Mouse (Mus musculus) stomach, postnatal 0 days (tissue): ENCODE results near the gene Bspry. TPM values are rescaled to one million over a fixed set of nuclear protein-coding genes. Genes with fewer than 3 reads are reported as not detected.

Experiments
- ATAC-seq: fragments of 200-750 bp; cut with Nextera tagmentation; 2 replicates; pipeline ENCODE4 v1.8.0; 2017; ENCODE audit not compliant: low FRiP score, low TSS enrichment
- DNase-seq: peaks from one replicate; pipeline ENCODE4 v3.0.0-alpha.2; 2016; ENCODE audit warnings: low spot score
- H3K27ac ChIP-seq: fragments of 300-500 bp; sonication (generic); replicated peaks from 2 replicates; pipeline ENCODE4 v1.5.1; 2014; ENCODE audit warnings: mild to moderate bottlenecking, control low read depth
- H3K27me3 ChIP-seq: fragments of 300-500 bp; sonication (generic); 2 replicates; pipeline ENCODE4 v1.6.1; 2014; ENCODE audit warnings: low read length; ENCODE audit not compliant: control insufficient read depth, insufficient read depth
- H3K36me3 ChIP-seq: fragments of 300-500 bp; sonication (generic); 2 replicates; pipeline ENCODE4 v1.6.1; 2014; ENCODE audit warnings: low read length, mixed read lengths; ENCODE audit not compliant: control insufficient read depth, insufficient read depth
- H3K4me1 ChIP-seq: fragments of 300-500 bp; sonication (generic); replicated peaks from 2 replicates; pipeline ENCODE4 v1.6.1; 2014; ENCODE audit warnings: antibody characterized with exemption; ENCODE audit not compliant: control insufficient read depth, insufficient read depth
- H3K4me2 ChIP-seq: fragments of 300-500 bp; sonication (generic); replicated peaks from 2 replicates; pipeline ENCODE4 v1.6.1; 2014; ENCODE audit warnings: low read depth, mild to moderate bottlenecking, control low read depth, moderate library complexity
- H3K4me3 ChIP-seq: fragments of 300-500 bp; sonication (generic); 2 replicates; pipeline ENCODE4 v1.5.1; 2014; ENCODE audit warnings: low read depth, low read length, control low read depth
- H3K9ac ChIP-seq: fragments of 300-500 bp; sonication (generic); 2 replicates; pipeline ENCODE4 v1.6.1; 2014; ENCODE audit warnings: mild to moderate bottlenecking, low read length, control low read depth, mixed read lengths
- H3K9me3 ChIP-seq: fragments of 300-500 bp; sonication (generic); 2 replicates; pipeline ENCODE4 v1.6.1; 2016; ENCODE audit warnings: low read length; ENCODE audit not compliant: control insufficient read depth
- CTCF ChIP-seq: IDR thresholded peaks from 2 replicates; pipeline ENCODE4 v1.5.1; 2016; ENCODE audit warnings: antibody characterized with exemption, low read depth, mild to moderate bottlenecking, moderate library complexity
- EP300 ChIP-seq: optimal IDR thresholded peaks from 2 replicates; pipeline ENCODE3; 2016; ENCODE audit warnings: antibody characterized with exemption
- WGBS: fragments of 180-500 bp; shearing (Covaris S2); extraction: QIAGEN DNeasy Blood & Tissue Kit; methylation state at CpG from one replicate; pipeline ENCODE4 v1.1.7; 2014; 5-methylcytosine and 5-hydroxymethylcytosine counted together
- polyA plus RNA-seq: library from polyadenylated mRNA; unstranded; fragments of >200 nt; fragmentation: Nextera tagmentation; extraction: Ambion mirVana; gene quantifications from 2 replicates; pipeline ENCODE4 v1.2.1, GENCODE M21; 2015

The Bspry gene
- polyA plus RNA-seq, 1 experiment from 2014 or later, result 32.5 TPM

- Histone ChIP-seq H3K4me1 (no peaks in the 10 kb centered on the region), H3K9ac (no peak overlapping the region), H3K9me3 (no peaks in the 10 kb centered on the region), H3K27ac (no peak overlapping the region), H3K27me3 (no peaks in the 10 kb centered on the region), H3K4me3 (no peak overlapping the region), H3K4me2 (no peak overlapping the region), H3K36me3 (no peaks in the 10 kb centered on the region)
- ATAC-seq (no peak), DNase-seq (no peak)
- WGBS, result 88% methylated on average over 8 of the region's 8 CpGs
- TF ChIP-seq CTCF, result no peak
- no peak for TF ChIP-seq EP300
Measured at GRCm38 (mm10) chr4:62460348-62460747, 19.5 kb upstream of the Bspry start.

- Histone ChIP-seq H3K4me2 (no peak overlapping the region), H3K27me3 (no peaks in the 10 kb centered on the region), H3K4me1 (no peaks in the 10 kb centered on the region), H3K27ac (no peak overlapping the region), H3K9me3 (no peaks in the 10 kb centered on the region), H3K4me3 (no peak overlapping the region), H3K36me3 (no peaks in the 10 kb centered on the region), H3K9ac (no peak overlapping the region)
- no peak for DNase-seq
- TF ChIP-seq CTCF (no peak), EP300 (no peak)
- no peak for ATAC-seq
- WGBS, result 89% methylated on average over 2 of the region's 2 CpGs
Measured at GRCm38 (mm10) chr4:62463124-62463523, 16.7 kb upstream of the Bspry start.

GRCm38 (mm10) chr4:62468158-62468557, 11.7 kb upstream of the Bspry start:
- TF ChIP-seq EP300 (no peak), CTCF (peak; percentile 49)
- Histone ChIP-seq H3K36me3 (no peaks in the 10 kb centered on the region), H3K9ac (no peak overlapping the region), H3K27ac (no peak overlapping the region), H3K4me3 (no peak overlapping the region), H3K9me3 (no peaks in the 10 kb centered on the region), H3K27me3 (no peaks in the 10 kb centered on the region), H3K4me2 (no peak overlapping the region), H3K4me1 (no peaks in the 10 kb centered on the region)
- DNase-seq, result no peak
- 94% methylated on average over 1 of the region's 1 CpGs for WGBS
- ATAC-seq, result no peak

GRCm38 (mm10) chr4:62470598-62471051, 9.2 kb upstream of the Bspry start, which contains the start of gene Wdr31:
Gene Wdr31 (minus strand): TSS chr4:62470896.
- Histone ChIP-seq H3K4me2 (peak within 1 kb of the TSS; percentile 77), H3K9ac (peak within 1 kb of the TSS; percentile 62), H3K4me3 (peak within 1 kb of the TSS; percentile 59), H3K4me1 (no peaks in the 10 kb centered on the region), H3K27me3 (no peaks in the 10 kb centered on the region), H3K9me3 (no peaks in the 10 kb centered on the region), H3K36me3 (no peaks in the 10 kb centered on the region), H3K27ac (no peak within 1 kb of the TSS)
- WGBS, result under 1% methylated on average over 30 of the region's 30 CpGs
- ATAC-seq (peak; percentile 94), DNase-seq (peak; percentile 88)
- TF ChIP-seq EP300 (no peak), CTCF (no peak)

GRCm38 (mm10) chr4:62472071-62472470, 7.8 kb upstream of the Bspry start:
- Histone ChIP-seq H3K4me2 (no peak overlapping the region), H3K9me3 (no peaks in the 10 kb centered on the region), H3K9ac (no peak overlapping the region), H3K4me3 (no peak overlapping the region), H3K36me3 (no peaks in the 10 kb centered on the region), H3K27me3 (no peaks in the 10 kb centered on the region), H3K4me1 (no peaks in the 10 kb centered on the region), H3K27ac (no peak overlapping the region)
- TF ChIP-seq CTCF (no peak), EP300 (no peak)
- ATAC-seq (no peak), DNase-seq (no peak)
- WGBS, result 85% methylated on average over 2 of the region's 2 CpGs

GRCm38 (mm10) chr4:62475131-62475530, 4.7 kb upstream of the Bspry start:
- H3K4me2 ChIP-seq, result no peak overlapping the region
- TF ChIP-seq EP300, result no peak
- TF ChIP-seq CTCF, result no peak
- H3K4me3 ChIP-seq, result no peak overlapping the region
- no peak overlapping the region for H3K9ac ChIP-seq
- H3K27ac ChIP-seq, result no peak overlapping the region
- DNase-seq, result no peak
- H3K4me1 ChIP-seq, result no peaks in the 10 kb centered on the region
- no peak for ATAC-seq
- 65% methylated on average over 2 of the region's 2 CpGs for WGBS
- H3K9me3 ChIP-seq, result no peaks in the 10 kb centered on the region
- no peaks in the 10 kb centered on the region for H3K27me3 ChIP-seq
- no peaks in the 10 kb centered on the region for H3K36me3 ChIP-seq
